Mouse (Mus musculus) liver, adult 2 months (tissue): ENCODE data around the gene Teddm2.

Experiments used
- CTCF ChIP-seq: fragments of 200-500 bp; IDR thresholded peaks from 2 replicates; pipeline ENCODE4 v1.5.1; 2011; ENCODE audit warnings: low read depth, low read length, control low read depth
- POLR2A ChIP-seq: fragments of 200-500 bp; IDR thresholded peaks from 2 replicates; pipeline ENCODE4 v1.6.1; 2011; ENCODE audit warnings: low read length, control low read depth; ENCODE audit not compliant: insufficient read depth; ENCODE audit errors: extremely low read depth

- no peak for TF ChIP-seq CTCF
- TF ChIP-seq POLR2A: no peak
These were observed 8.7 kb upstream of the Teddm2 start for GRCm38 (mm10) chr1:153908741-153909140.
